Mouse (Mus musculus) megakaryocyte progenitor cell, adult 5-6 weeks (primary cell): ENCODE data around the gene Nme3. TPM values are rescaled to one million over a fixed set of nuclear protein-coding genes. Genes with fewer than 3 reads are reported as not detected.

Source experiments
- ATAC-seq: replicated peaks from 2 replicates; pipeline ENCODE4 v1.8.0; 2016; ENCODE audit warnings: mild to moderate bottlenecking, moderate TSS enrichment, inconsistent platforms; ENCODE audit not compliant: poor library complexity
- total RNA-seq, 2 experiments: library from RNA; stranded (forward) in 1 of 2; stranded (reverse) in 1 of 2; fragments of 157-497, 149-512 nt in 1 of 2; fragments of 200-1000 nt in 1 of 2; gene quantifications; 2 replicates each; pipeline versions ENCODE4 v1.2.3 to v1.2.4; 2015 to 2017

The Nme3 gene
- total RNA-seq, 2 experiments from 2014 or later: 17.0 to 32.1 TPM

GRCm38 (mm10) chr17:24878117-24878397 is 18.2 kb upstream of the Nme3 start:
- ATAC-seq: no peak

DNA sequence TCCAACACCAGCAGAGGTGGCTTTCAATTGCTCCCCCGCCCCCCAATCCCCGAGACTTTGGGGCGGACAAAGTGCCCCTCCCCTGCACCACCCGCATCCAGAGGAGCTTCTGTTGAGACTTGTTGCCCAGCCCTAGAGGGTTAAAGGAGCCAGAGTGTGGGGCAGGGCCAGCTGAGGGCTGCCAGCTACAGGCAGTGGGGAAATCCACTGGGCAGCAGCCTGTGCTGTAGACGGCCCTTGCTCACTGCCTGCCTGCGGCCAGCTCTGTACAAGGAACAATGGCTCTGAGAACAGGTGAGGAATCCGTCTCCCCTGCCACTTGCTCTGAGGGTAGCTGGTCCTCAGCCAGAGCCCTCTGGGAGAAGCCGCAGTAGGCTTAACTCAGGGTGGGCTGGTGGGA is 17.8 kb upstream of the Nme3 start:
- ATAC-seq: no peak

DNA sequence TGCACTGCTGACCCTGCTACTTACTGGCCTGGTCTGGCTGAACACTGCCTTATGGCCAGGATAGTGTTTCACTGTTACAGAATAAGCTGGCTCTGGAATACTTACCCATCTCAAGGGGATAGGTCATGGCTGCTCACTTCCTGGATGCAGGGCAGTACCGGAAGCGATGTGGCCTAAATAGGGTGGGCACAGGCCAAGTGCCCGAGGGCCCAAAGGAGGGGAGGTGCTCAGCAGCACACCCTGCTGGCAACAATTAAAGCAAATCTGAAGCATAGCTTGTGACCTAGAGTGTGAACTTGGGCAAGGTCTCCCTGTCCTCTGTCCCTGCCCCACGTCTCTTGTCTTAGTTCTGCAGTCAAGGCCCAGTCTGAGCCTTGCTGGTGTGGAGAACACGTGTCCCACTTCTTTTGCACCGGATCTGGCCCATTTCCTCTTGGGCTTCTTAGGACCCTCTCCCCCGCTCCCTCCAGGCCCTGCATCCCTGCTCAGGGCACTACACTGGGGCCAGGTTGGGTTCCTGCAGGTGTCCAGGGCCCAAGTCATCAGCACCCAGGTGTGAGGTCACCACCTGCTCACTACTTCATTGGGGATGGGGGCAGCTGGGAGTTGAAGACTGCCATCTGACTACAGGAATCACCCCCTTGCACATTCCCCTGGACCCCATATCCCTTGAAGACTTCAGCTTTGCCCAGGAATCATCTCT is 14.4 kb upstream of the Nme3 start:
- ATAC-seq: peak; percentile 43

DNA sequence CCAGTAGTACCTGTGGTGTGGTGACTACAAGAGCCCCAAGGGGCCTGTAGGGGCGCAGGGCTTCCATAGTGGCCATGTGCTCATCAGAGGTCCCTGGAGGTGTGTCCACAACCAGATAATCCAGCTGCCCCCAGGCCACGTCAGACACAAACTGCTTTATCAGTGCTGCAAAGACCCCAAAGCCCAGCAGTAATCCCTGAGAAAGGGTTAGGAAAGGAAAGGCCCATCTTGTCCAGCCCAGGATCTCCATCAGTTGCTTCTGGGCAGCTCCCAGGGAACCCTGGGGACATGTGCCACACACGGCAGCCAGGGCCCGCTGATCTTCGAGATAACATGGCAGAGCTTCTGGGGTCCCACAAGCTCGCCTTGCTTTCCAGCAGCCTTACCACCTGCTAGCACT is 11.9 kb upstream of the Nme3 start:
- ATAC-seq: no peak

DNA sequence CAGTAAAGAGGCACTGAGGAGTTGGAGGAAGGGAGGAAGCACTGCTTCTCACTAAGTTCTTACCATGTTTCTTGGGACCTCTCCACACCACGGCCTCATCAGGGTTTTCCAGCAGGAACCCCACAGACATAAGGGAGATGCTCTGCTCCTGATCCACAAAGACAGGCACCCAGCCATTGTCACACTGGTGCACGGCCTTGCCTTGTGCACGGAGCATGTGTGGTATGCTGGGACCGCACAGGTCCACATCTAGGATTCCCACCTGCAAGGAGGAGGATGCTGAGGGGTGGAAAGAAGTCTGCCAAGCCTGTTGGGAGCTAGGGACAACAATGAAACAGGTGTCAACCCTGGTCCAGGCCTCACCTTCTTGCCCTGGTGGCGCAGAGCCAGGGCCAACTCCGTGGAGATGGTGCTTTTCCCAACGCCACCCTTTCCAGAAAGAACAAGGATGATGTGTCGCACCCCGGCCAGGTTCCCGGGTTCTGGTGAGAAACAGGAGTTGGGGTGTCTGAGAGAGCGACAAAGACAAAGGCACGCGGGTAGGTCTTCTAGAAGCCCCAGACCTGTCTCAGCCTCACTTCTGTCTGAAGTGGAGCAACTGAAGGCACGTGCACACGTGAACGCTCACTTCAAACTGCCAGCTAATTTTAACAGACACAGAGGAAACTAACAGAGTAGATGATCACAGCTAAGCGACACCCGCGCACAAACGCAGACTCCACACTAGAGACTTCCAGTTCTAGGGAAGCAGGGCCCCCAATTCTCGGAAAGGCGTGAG is 10.8 kb upstream of the Nme3 start:
- ATAC-seq: no peak

DNA sequence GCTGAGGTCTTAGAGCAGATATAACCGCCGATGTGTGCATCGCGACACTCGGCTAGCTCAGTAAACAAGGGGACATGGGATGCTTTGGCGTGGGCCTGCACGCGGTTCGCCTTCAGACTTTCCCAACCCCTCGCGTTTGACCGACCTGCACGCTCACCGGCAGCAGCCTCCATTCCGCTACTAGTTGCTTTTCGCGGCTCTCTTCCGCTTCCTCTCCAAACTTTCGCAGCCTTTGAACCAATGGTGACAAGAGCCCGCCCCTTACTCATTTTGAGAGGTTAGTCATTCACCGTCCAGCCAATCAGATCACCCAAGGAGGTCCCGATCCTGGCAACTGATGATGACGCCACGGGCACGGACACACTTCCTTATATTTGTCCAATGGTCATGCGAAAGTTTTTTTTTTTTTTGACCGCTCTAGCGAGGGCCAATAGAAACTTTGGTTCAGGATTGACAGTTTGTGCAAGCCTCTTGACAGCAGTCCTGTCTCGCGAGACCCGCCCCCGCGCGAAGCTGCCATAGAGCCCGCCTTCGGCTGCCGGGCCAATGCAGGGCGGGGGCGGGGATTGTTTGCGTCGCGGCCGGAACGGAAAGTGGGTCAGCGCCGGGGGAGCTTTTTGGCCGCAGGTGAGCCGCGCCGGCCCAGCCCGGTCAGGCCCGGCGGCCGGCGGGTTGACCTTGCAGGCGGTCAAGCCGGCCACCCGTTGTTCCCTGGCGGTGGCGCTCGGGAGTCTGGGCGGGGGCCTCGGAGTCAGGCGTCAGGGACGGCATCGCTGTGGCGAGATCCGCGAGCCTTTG is 10.0 kb upstream of the Nme3 start, which contains the start of the genes Nubp2 and Spsb3:
TSS of gene Nubp2 (minus strand) at position 216 of the 798 bp plus-strand sequence.
TSS of gene Spsb3 (plus strand) at position 510 of the 798 bp plus-strand sequence.
- peak; percentile 90 for ATAC-seq

DNA sequence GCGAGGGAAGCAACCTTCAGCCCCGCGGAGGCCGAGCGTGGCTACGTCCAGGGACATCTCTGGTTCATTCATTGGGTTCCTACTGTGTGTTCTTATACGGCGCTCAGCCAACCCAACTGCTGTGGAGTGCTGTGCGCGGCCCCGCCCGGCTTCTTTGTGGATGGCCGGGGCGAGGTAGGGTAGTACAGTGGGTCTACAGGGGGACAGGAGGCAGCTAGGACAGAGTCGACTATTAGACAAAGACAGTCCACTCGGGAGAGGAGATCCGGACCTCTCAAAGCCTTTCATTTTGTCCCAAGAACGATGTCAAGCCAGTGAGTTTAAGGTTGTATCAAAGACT is 9.4 kb upstream of the Nme3 start:
- no peak for ATAC-seq

DNA sequence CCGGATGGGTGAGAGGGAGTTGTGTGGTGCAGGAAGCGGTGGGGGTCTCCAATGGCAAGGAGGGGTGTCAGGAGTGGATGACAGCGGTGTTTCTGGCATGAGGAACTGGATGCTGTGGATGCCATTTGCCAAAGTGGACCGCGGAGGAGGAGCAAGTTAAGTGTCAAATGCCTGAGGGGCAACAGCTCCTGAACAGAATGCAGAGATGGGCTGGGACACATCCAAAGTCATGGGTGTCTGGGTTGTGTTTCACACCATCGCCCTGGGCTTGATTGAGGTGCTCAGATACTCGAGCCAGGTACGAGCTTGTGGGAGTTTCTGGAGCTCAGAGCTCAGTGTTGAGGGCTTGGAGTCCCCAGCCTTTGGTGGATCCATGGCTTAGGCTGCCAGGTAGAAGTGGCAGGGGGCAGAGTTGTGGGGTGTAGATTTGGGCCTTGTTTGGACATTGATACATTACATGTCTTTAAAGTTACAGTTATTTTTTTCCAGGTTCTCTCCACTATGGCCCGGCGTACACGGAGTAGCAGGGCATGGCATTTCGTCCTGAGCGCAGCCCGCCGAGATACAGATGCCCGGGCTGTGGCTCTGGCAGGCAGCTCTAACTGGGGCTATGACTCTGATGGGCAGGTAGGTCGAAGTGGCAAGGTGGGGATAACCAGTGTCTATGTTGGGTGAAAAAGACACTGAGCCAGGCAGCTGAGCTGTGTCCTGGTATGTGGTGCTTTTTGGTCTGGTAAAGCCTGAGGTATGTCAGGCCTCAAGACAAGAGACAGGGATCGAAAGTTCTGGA is 8.8 kb upstream of the Nme3 start:
- ATAC-seq: no peak

DNA sequence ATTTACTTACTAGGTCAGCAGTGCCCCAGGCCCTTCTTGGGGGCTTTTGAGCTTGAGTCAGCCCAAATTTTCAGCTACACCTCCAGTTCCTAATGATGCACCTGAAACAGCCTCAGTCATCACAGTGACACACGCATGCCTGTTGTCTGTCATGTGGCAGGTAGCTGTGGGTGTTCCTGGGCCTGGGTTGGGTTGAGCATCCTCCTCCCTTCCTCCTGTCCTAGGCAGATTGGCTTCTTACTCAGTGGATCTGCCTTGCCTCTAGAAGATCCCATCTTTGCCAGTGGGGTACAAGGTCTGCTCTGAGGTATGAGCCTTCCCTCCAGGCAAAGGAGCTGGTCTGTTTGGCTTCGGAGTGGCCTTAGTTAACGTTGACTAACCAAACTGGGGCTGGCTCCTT is 7.4 kb upstream of the Nme3 start:
- ATAC-seq: no peak

DNA sequence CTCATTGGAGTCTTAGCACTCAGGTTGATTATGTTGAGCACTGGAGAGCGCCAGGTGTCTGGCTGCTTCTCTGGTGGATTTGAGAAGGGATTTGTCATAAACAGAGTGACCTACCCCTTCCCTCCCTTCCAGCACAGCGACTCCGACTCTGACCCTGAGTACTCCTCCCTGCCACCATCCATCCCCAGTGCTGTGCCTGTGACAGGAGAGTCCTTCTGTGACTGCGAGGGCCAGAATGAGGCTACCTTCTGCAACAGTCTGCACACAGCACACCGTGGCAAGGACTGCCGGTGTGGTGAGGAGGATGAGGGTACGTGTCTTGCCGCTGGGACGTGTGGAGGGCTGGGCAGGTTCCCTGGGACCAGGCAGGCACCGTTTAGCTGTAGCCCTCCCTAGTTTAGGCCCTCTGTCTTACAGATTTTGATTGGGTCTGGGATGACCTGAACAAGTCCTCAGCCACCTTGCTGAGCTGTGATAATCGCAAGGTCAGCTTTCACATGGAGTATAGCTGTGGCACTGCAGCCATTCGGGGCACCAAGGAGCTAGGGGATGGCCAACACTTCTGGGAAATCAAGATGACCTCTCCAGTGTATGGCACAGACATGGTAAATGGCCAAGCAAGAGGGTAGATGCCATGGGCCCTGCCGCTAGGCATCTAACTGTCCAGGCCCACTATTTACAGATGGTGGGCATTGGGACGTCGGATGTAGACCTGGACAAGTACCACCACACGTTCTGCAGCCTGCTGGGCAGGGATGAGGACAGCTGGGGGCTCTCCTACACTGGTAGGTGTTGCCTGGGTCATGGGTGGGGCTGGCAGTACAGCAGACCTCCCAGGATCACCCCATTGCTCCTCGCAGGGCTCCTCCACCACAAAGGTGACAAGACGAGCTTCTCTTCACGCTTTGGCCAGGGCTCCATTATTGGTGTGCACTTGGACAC is 5.9 kb upstream of the Nme3 start:
- no peak for ATAC-seq

DNA sequence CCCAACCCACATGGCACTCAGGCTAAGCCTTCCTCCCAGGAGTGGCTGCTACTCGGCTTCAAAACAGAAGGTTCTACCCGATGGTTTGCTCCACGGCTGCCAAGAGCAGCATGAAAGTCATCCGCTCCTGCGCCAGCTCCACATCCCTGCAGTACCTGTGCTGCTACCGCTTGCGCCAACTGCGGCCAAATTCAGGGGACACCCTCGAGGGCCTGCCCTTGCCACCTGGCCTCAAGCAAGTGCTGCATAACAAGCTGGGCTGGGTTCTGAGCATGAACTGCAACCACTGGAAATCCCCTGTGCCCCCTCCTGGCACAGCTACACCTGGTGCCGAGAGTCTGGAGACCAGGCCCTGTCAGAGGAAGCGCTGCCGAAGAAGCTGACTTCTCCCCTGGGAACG is 5.0 kb upstream of the Nme3 start:
- ATAC-seq: no peak

GRCm38 (mm10) chr17:24892785-24893184 is 3.5 kb upstream of the Nme3 start:
- ATAC-seq: no peak

DNA sequence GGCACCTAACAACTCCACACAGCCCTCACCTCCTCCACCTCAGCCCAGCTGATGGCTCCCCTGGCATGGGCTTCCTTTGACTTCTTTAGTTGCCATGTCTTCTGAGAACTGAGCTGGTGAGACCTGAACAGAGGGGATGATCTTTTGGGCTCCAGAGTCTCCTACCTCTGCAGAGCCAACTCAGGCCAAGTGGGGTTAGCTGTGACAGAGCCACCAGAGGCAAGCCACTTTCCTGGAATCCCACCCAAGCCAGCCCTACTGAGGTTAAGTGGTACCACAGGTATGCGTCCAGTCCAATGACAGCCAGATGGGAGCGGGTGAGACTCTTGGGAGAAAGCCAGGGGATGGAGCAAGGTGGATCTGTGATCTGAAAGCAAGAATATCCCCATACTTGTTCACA is 3.0 kb upstream of the Nme3 start:
- no peak for ATAC-seq

DNA sequence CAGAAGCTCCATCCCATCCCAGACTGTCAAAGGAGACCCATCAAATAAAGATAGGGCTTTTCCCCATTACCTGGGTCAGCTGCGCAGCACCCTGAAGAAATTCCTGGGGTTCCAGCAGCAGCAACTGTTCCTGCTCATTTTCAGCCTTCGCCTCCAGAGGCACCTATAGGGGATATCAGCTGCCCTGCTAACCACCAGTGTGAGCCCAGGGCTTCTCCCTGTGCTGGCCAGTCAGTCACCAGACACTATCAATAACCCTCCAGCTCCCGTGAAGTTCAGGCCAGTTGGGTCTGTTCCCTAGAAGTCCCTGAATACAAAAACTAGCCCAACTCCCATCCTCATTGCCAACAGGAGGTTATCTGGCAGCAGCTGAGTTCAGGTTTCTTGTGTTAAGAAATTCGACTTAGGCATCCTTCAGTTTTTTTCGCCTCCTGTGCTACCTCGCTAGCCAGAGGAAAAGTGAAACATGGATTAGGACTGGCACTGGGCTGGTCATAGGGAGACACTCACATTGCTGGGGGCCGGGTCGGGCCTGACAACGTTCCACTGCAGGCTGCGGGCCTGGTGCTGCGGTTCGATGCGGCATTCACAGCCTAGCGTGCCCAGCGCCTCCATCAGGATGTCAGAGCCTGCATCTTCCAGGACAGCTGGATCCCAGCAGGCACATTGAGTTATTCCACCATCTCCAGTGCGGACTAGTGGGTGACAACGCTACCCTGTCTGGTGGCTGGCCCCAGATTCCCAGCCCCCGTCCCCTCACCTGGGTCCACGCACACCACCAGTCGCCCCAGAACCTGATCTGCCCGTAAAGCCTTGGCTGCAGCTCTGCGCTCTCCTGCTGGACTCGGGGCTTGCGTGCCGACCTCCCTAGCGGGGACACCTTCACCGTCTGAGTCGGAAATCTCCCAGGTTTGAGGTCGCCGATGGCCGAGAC is 2.0 kb upstream of the Nme3 start:
- ATAC-seq: peak; percentile 21; the same call in 1 of the 2 replicates

- ATAC-seq: peak; percentile 72
These were observed 1.2 kb upstream of the Nme3 start, which contains the start of the genes Eme2 and Mrps34 for GRCm38 (mm10) chr17:24894995-24895547. Gene Eme2 (minus strand): TSS chr17:24895087. Gene Mrps34 (plus strand): TSS chr17:24895116.

DNA sequence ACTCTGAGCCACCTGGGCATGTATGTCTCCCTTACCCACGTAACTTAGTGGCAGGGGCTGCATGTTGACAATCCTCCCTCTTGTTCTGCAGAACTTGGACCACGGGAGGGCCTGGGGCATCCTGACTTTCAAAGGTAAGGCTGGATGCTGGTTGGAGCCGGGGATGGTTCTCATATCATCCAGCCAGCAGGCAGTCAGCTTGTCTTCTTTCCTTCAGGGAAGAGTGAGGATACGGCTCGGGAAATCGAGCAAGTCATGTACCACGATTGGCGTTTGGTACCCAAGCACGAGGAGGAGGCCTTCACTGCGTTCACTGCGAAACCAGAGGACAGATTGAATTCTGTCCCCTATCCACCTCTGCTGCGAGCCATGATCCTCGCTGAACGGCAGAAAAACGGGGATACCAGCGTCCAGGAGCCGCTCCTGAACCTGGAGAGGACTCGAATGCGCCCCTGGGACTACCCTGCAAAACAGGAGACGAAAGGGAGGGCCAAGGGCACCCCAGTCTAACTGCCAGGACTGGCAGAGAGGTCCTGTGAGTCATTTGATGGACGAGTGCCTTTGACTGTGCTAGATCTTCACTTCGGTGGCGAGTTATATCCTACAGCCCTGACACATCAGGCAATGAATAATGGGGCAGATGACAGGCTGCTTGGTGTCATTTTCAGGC is 594 bp upstream of the Nme3 start:
- ATAC-seq: no peak

DNA sequence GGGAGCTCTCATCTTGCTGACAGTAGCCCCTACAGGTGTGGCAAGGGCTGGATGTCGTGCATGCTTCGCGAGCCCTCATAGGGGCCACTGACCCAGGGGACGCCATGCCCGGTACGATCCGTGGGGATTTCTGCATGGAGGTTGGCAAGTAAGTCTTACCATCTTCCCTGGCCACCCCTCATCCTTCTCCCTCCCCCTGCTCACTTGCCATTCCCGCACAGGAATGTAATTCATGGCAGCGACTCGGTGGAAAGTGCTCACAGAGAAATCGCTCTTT is 631 bp downstream of the Nme3 start:
- no peak for ATAC-seq

- ATAC-seq: no peak
These were observed 1.3 kb downstream of the Nme3 start for GRCm38 (mm10) chr17:24897600-24897999.
